Mouse (Mus musculus): ENCODE data around the gene Bloc1s5. TPM values are rescaled to one million over a fixed set of nuclear protein-coding genes. Genes with fewer than 3 reads are reported as not detected.

Bloc1s5 gene
- total RNA-seq, 2 experiments from 2014 or later = 19.8 to 25.7 TPM

GRCm38 (mm10) chr13:38573281-38573680, 61.6 kb downstream of the Bloc1s5 start:
- peak; percentile 47 to 50 for DNase-seq

- DNase-seq = no peak
Measured at GRCm38 (mm10) chr13:38565245-38565644, 69.7 kb downstream of the Bloc1s5 start.

- DNase-seq = no peak
Measured at GRCm38 (mm10) chr13:38554611-38555010, 80.3 kb downstream of the Bloc1s5 start.

- DNase-seq = no peak
Measured at GRCm38 (mm10) chr13:38554210-38554609, 80.7 kb downstream of the Bloc1s5 start.

- DNase-seq = no peak
Measured at GRCm38 (mm10) chr13:38548681-38549080, 86.2 kb downstream of the Bloc1s5 start.

GRCm38 (mm10) chr13:38547717-38548116, 87.2 kb downstream of the Bloc1s5 start:
- DNase-seq = no peak

- DNase-seq = no peak
Measured at GRCm38 (mm10) chr13:38546754-38547153, 88.2 kb downstream of the Bloc1s5 start.

- peak; percentile 32 to 45 for DNase-seq
Measured at GRCm38 (mm10) chr13:38545460-38545859, 89.4 kb downstream of the Bloc1s5 start.

GRCm38 (mm10) chr13:38544769-38545445, 90.0 kb downstream of the Bloc1s5 start:
- DNase-seq = no peak

- no peak for DNase-seq
Measured at GRCm38 (mm10) chr13:38543455-38544125, 91.3 kb downstream of the Bloc1s5 start.

Other genes with a start within 250 kb of the Bloc1s5 start
- 100 to 1,000 TPM; 134 to 198 TPM for gene Txndc5, start 106.3 kb downstream of the Bloc1s5 start, total RNA-seq (2021)
- 10 to 100 TPM; 36.6 to 44.1 TPM for gene Eef1e1, start 23.9 kb upstream of the Bloc1s5 start, total RNA-seq (2021)

Measured in adrenal gland, postnatal 36 days (tissue).